Mouse (Mus musculus) heart, adult 9 months (tissue): ENCODE measurements around the gene Lin28a.
"Not testable (repeated sequence)": the region's sequence is repeated elsewhere in the genome, so short reads cannot be mapped to it uniquely, and the experiment has no call there.

Experiments used
- DNase-seq, 2 experiments: peaks; one replicate each; pipeline ENCODE4 v3.0.0; 2022; ENCODE audit warnings: low spot score in 2 of 2

Gene Lin28a

GRCm38 (mm10) chr4:134019210-134019609 lies 569 bp upstream of the Lin28a start:
- DNase-seq, result no peak

- no peak for DNase-seq
These were observed 433 bp downstream of the Lin28a start for GRCm38 (mm10) chr4:134018038-134018778.

GRCm38 (mm10) chr4:134017201-134017865 lies 1.3 kb downstream of the Lin28a start:
- DNase-seq, result no peak

GRCm38 (mm10) chr4:134016767-134017166 lies 1.9 kb downstream of the Lin28a start:
- DNase-seq, result no peak

GRCm38 (mm10) chr4:134016208-134016607 lies 2.4 kb downstream of the Lin28a start:
- no peak for DNase-seq

- DNase-seq, result peak in 1 of 2 experiments; percentile 21
These were observed 5.6 kb downstream of the Lin28a start for GRCm38 (mm10) chr4:134012858-134013528.

GRCm38 (mm10) chr4:134011450-134012414 lies 6.9 kb downstream of the Lin28a start:
- DNase-seq, result no peak

GRCm38 (mm10) chr4:134009709-134010108 lies 8.9 kb downstream of the Lin28a start:
- DNase-seq, result no peak

- no peak for DNase-seq
These were observed 11.8 kb downstream of the Lin28a start for GRCm38 (mm10) chr4:134006845-134007244.

GRCm38 (mm10) chr4:134005581-134006358 lies 12.9 kb downstream of the Lin28a start:
- DNase-seq, result peak; percentile 8 to 25

- DNase-seq, result no peak
These were observed 15.7 kb downstream of the Lin28a start for GRCm38 (mm10) chr4:134002903-134003302.

- DNase-seq, result no peak
These were observed 16.4 kb downstream of the Lin28a start for GRCm38 (mm10) chr4:134002246-134002645.

GRCm38 (mm10) chr4:134001710-134002109 lies 16.9 kb downstream of the Lin28a start:
- no peak for DNase-seq

- DNase-seq, result peak; percentile 94 to 95
These were observed 17.9 kb downstream of the Lin28a start, which contains the start of gene Dhdds for GRCm38 (mm10) chr4:134000466-134001438. Gene Dhdds, minus strand, starts transcription at chr4:134000918.

GRCm38 (mm10) chr4:133994697-133995096 lies 23.9 kb downstream of the Lin28a start:
- DNase-seq, result no peak

- DNase-seq, result no peak
These were observed 27.5 kb downstream of the Lin28a start for GRCm38 (mm10) chr4:133991087-133991660.

GRCm38 (mm10) chr4:133990035-133990434 lies 28.6 kb downstream of the Lin28a start:
- DNase-seq, result no peak

- not testable (repeated sequence) for DNase-seq
These were observed 30.4 kb downstream of the Lin28a start for GRCm38 (mm10) chr4:133988289-133988688.

- DNase-seq, result no peak
These were observed 35.7 kb downstream of the Lin28a start for GRCm38 (mm10) chr4:133982936-133983335.
